Mouse (Mus musculus) cerebellum, adult 2 months (tissue): ENCODE results near the gene Rab31.

Experiments
- CTCF ChIP-seq: fragments of 200-500 bp; IDR thresholded peaks from 2 replicates; pipeline ENCODE4 v1.5.1; 2011; ENCODE audit warnings: low read depth, mild to moderate bottlenecking, control low read depth, low read length, moderate library complexity, borderline replicate concordance; ENCODE audit not compliant: insufficient read depth
- POLR2A ChIP-seq: fragments of 200-500 bp; IDR thresholded peaks from 2 replicates; pipeline ENCODE4 v1.6.1; 2011; ENCODE audit warnings: low read length, control low read depth, borderline replicate concordance; ENCODE audit not compliant: insufficient read depth

GRCm38 (mm10) chr17:65613463-65614412 lies 158.8 kb downstream of the Rab31 start, which contains the start of gene Vapa:
- TF ChIP-seq POLR2A (peak; percentile 63), CTCF (no peak)
